Mouse (Mus musculus): Measurements from ENCODE around the gene Pnkp. TPM values are rescaled to one million over a fixed set of nuclear protein-coding genes. Genes with fewer than 3 reads are reported as not detected.

Pnkp gene
- polyA plus RNA-seq, 1 experiment from 2014 or later, result 38.7 TPM

GRCm38 (mm10) chr7:44883036-44883435 lies 26.1 kb downstream of the Pnkp start:
- no peak for ATAC-seq (ENCODE audit: low FRiP score, low TSS enrichment)
- Histone ChIP-seq H3K4me3 (ENCODE audit: low read length) (no peak overlapping the region), H3K4me1 (ENCODE audit: insufficient read depth, low read length) (0 out of 2 replicates have a peak, but pooled peaks cover 6% of the 10 kb centered on the region), H3K9ac (replicated peaks; ENCODE audit: low read length) (no peak overlapping the region), H3K9me3 (ENCODE audit: low read length) (no peaks in the 10 kb centered on the region), H3K36me3 (ENCODE audit: insufficient read depth, low read length) (peaks cover 78% of the 10 kb centered on the region), H3K27me3 (ENCODE audit: insufficient read depth, low read length) (no peaks in the 10 kb centered on the region), H3K4me2 (replicated peaks; ENCODE audit: low read depth, low read length) (no peak overlapping the region), H3K27ac (ENCODE audit: low read length) (no peak overlapping the region)
- 94% methylated on average over 3 of the region's 3 CpGs for WGBS

GRCm38 (mm10) chr7:44884637-44885036 lies 27.7 kb downstream of the Pnkp start:
- Histone ChIP-seq H3K27me3 (ENCODE audit: insufficient read depth, low read length) (no peaks in the 10 kb centered on the region), H3K4me2 (replicated peaks; ENCODE audit: low read depth, low read length) (no peak overlapping the region), H3K27ac (ENCODE audit: low read length) (no peak overlapping the region), H3K9me3 (ENCODE audit: low read length) (no peaks in the 10 kb centered on the region), H3K9ac (replicated peaks; ENCODE audit: low read length) (no peak overlapping the region), H3K4me1 (ENCODE audit: insufficient read depth, low read length) (peaks cover 16% of the 10 kb centered on the region), H3K36me3 (ENCODE audit: insufficient read depth, low read length) (peaks cover 73% of the 10 kb centered on the region), H3K4me3 (ENCODE audit: low read length) (no peak overlapping the region)
- WGBS, result 97% methylated on average over 5 of the region's 5 CpGs
- no peak for ATAC-seq (ENCODE audit: low FRiP score, low TSS enrichment)

GRCm38 (mm10) chr7:44886964-44887363 lies 30.0 kb downstream of the Pnkp start:
- H3K27ac ChIP-seq (ENCODE audit: low read length), result 0 out of 2 replicates have a peak overlapping the region, but pooled peaks have one; percentile 25
- 84% methylated on average over 7 of the region's 7 CpGs for WGBS
- peaks cover 52% of the 10 kb centered on the region for H3K36me3 ChIP-seq (ENCODE audit: insufficient read depth, low read length)

GRCm38 (mm10) chr7:44888256-44889105 lies 31.5 kb downstream of the Pnkp start:
- Histone ChIP-seq H3K4me2 (replicated peaks; ENCODE audit: low read depth, low read length) (no peak overlapping the region), H3K27me3 (ENCODE audit: insufficient read depth, low read length) (no peaks in the 10 kb centered on the region), H3K36me3 (ENCODE audit: insufficient read depth, low read length) (peaks cover 39% of the 10 kb centered on the region), H3K4me1 (ENCODE audit: insufficient read depth, low read length) (peaks cover 36% of the 10 kb centered on the region), H3K9me3 (ENCODE audit: low read length) (no peaks in the 10 kb centered on the region), H3K27ac (ENCODE audit: low read length) (0 out of 2 replicates have a peak overlapping the region, but pooled peaks have one; percentile 24), H3K4me3 (ENCODE audit: low read length) (no peak overlapping the region), H3K9ac (replicated peaks; ENCODE audit: low read length) (no peak overlapping the region)
- no peak for ATAC-seq (ENCODE audit: low FRiP score, low TSS enrichment)
- 83% methylated on average over 13 of the region's 13 CpGs for WGBS

More at GRCm38 (mm10) chr7:44886964-44887363, 30.0 kb downstream of the Pnkp start:
- H3K4me2 ChIP-seq (replicated peaks; ENCODE audit: low read depth, low read length), result no peak overlapping the region
- no peak for ATAC-seq (ENCODE audit: low FRiP score, low TSS enrichment)
- no peak overlapping the region for H3K4me3 ChIP-seq (ENCODE audit: low read length)
- peaks cover 30% of the 10 kb centered on the region for H3K4me1 ChIP-seq (ENCODE audit: insufficient read depth, low read length)
- H3K9ac ChIP-seq (replicated peaks; ENCODE audit: low read length), result no peak overlapping the region; the same call in 1 of the 2 replicates
- no peaks in the 10 kb centered on the region for H3K9me3 ChIP-seq (ENCODE audit: low read length)
- H3K27me3 ChIP-seq (ENCODE audit: insufficient read depth, low read length), result no peaks in the 10 kb centered on the region

- H3K9ac ChIP-seq (replicated peaks; ENCODE audit: low read length), result no peak overlapping the region
- H3K27ac ChIP-seq (ENCODE audit: low read length), result no peak overlapping the region
- WGBS, result 78% methylated on average over 6 of the region's 7 CpGs
- no peaks in the 10 kb centered on the region for H3K27me3 ChIP-seq (ENCODE audit: insufficient read depth, low read length)
- ATAC-seq (ENCODE audit: low FRiP score, low TSS enrichment), result no peak
- peaks cover 42% of the 10 kb centered on the region for H3K4me1 ChIP-seq (ENCODE audit: insufficient read depth, low read length)
- 0 out of 2 replicates have a peak overlapping the region, but pooled peaks have one; percentile 11 for H3K4me2 ChIP-seq (replicated peaks; ENCODE audit: low read depth, low read length)
- H3K4me3 ChIP-seq (ENCODE audit: low read length), result no peak overlapping the region
- H3K9me3 ChIP-seq (ENCODE audit: low read length), result no peaks in the 10 kb centered on the region
- H3K36me3 ChIP-seq (ENCODE audit: insufficient read depth, low read length), result peaks cover 24% of the 10 kb centered on the region
Measured at GRCm38 (mm10) chr7:44890180-44890579, 33.2 kb downstream of the Pnkp start.

- Histone ChIP-seq H3K9me3 (ENCODE audit: low read length) (no peaks in the 10 kb centered on the region), H3K4me2 (replicated peaks; ENCODE audit: low read depth, low read length) (peak overlapping the region; percentile 77), H3K27ac (ENCODE audit: low read length) (no peak overlapping the region), H3K4me3 (ENCODE audit: low read length) (peak overlapping the region; percentile 91), H3K4me1 (ENCODE audit: insufficient read depth, low read length) (peaks cover 46% of the 10 kb centered on the region), H3K36me3 (ENCODE audit: insufficient read depth, low read length) (peaks cover 20% of the 10 kb centered on the region), H3K9ac (replicated peaks; ENCODE audit: low read length) (peak overlapping the region; percentile 94; the same call in 1 of the 2 replicates), H3K27me3 (ENCODE audit: insufficient read depth, low read length) (no peaks in the 10 kb centered on the region)
- WGBS, result 78% methylated on average over 4 of the region's 4 CpGs
- ATAC-seq (ENCODE audit: low FRiP score, low TSS enrichment), result no peak
Measured at GRCm38 (mm10) chr7:44890737-44891136, 33.8 kb downstream of the Pnkp start.

GRCm38 (mm10) chr7:44891611-44892010 lies 34.7 kb downstream of the Pnkp start:
- Histone ChIP-seq H3K4me2 (replicated peaks; ENCODE audit: low read depth, low read length) (peak overlapping the region; percentile 77), H3K27me3 (ENCODE audit: insufficient read depth, low read length) (no peaks in the 10 kb centered on the region), H3K27ac (ENCODE audit: low read length) (peak overlapping the region; percentile 99; the same call in 1 of the 2 replicates), H3K4me3 (ENCODE audit: low read length) (peak overlapping the region; percentile 91), H3K9me3 (ENCODE audit: low read length) (no peaks in the 10 kb centered on the region), H3K36me3 (ENCODE audit: insufficient read depth, low read length) (peaks cover 14% of the 10 kb centered on the region; the same call in 1 of the 2 replicates), H3K9ac (replicated peaks; ENCODE audit: low read length) (peak overlapping the region; percentile 94), H3K4me1 (ENCODE audit: insufficient read depth, low read length) (peaks cover 41% of the 10 kb centered on the region)
- ATAC-seq (ENCODE audit: low FRiP score, low TSS enrichment), result no peak
- WGBS, result 18% methylated on average over 6 of the region's 6 CpGs

GRCm38 (mm10) chr7:44892276-44892921 lies 35.5 kb downstream of the Pnkp start, which contains the start of gene Med25:
TSS of gene Med25 (minus strand) at chr7:44892712.
- peak; percentile 79 for ATAC-seq (ENCODE audit: low FRiP score, low TSS enrichment)
- Histone ChIP-seq H3K4me3 (ENCODE audit: low read length) (peak within 1 kb of the TSS; percentile 91), H3K9me3 (ENCODE audit: low read length) (no peaks in the 10 kb centered on the region), H3K27ac (ENCODE audit: low read length) (peak within 1 kb of the TSS; percentile 99), H3K9ac (replicated peaks; ENCODE audit: low read length) (peak within 1 kb of the TSS; percentile 94), H3K36me3 (ENCODE audit: insufficient read depth, low read length) (peaks cover 9% of the 10 kb centered on the region; the same call in 1 of the 2 replicates), H3K4me1 (ENCODE audit: insufficient read depth, low read length) (peaks cover 49% of the 10 kb centered on the region), H3K4me2 (replicated peaks; ENCODE audit: low read depth, low read length) (peak within 1 kb of the TSS; percentile 77), H3K27me3 (ENCODE audit: insufficient read depth, low read length) (no peaks in the 10 kb centered on the region)
- WGBS, result under 1% methylated on average over 56 of the region's 56 CpGs

- Histone ChIP-seq H3K27me3 (ENCODE audit: insufficient read depth, low read length) (no peaks in the 10 kb centered on the region), H3K4me3 (ENCODE audit: low read length) (0 out of 2 replicates have a peak overlapping the region, but pooled peaks have one; percentile 11), H3K4me1 (ENCODE audit: insufficient read depth, low read length) (peaks cover 53% of the 10 kb centered on the region), H3K27ac (ENCODE audit: low read length) (peak overlapping the region; percentile 89), H3K9me3 (ENCODE audit: low read length) (no peaks in the 10 kb centered on the region), H3K36me3 (ENCODE audit: insufficient read depth, low read length) (peaks cover 9% of the 10 kb centered on the region; the same call in 1 of the 2 replicates), H3K4me2 (replicated peaks; ENCODE audit: low read depth, low read length) (peak overlapping the region; percentile 77), H3K9ac (replicated peaks; ENCODE audit: low read length) (0 out of 2 replicates have a peak overlapping the region, but pooled peaks have one; percentile 56)
- 33% methylated on average over 8 of the region's 8 CpGs for WGBS
- ATAC-seq (ENCODE audit: low FRiP score, low TSS enrichment), result no peak
Measured at GRCm38 (mm10) chr7:44893197-44893596, 36.3 kb downstream of the Pnkp start.
